Mouse (Mus musculus) left cerebral cortex, postnatal 4 days (tissue): ENCODE results near the gene Ror1. TPM values are rescaled to one million over a fixed set of nuclear protein-coding genes. Genes with fewer than 3 reads are reported as not detected.
A peak's percentile ranks its signal among the peaks of the same experiment; 100 is the strongest.

Source experiments
- DNase-seq: peaks from one replicate; pipeline ENCODE4 v3.0.0-alpha.2; 2022
- intact Hi-C: fragments of 180-260 bp; cut with DNase I; formaldehyde crosslinking; loops from one replicate; pipeline ENCODE4 v1.15.1; 2025
- total RNA-seq, 2 experiments: library from RNA; stranded (reverse); gene quantifications; 2 replicates each; pipeline ENCODE4 v1.2.3; 2021

Gene Ror1
- total RNA-seq, 2 experiments from 2014 or later, result 1.2 to 1.4 TPM

DNA sequence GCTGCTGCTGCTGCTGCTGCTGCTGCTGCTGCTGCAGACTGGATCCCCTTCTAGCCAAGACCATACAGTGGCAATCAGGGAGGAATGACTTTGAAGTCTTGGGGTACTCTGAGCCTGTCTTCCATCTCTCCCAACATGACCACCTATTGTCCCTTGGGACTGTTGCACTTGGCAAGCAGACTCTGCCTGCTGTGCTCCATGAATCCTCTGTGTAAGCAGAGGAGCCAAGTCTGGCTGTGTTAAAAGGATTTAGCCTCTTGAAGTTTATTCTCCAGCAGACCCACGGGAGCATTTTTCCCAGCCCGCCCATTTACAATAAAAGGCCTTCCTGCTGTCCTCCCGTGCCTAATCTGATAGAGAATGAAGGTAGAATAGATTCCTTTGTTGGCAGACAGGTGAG is 327.2 kb downstream of the Ror1 start:
- intact Hi-C loops, result no loop called here
- DNase-seq, result peak; percentile 25

GRCm38 (mm10) chr4:100426101-100426500 is 330.5 kb downstream of the Ror1 start:
- peak; percentile 45 for DNase-seq
- intact Hi-C loops, result no loop called here

GRCm38 (mm10) chr4:100429371-100429900 is 333.8 kb downstream of the Ror1 start:
- DNase-seq, result no peak
- intact Hi-C loops, result no loop called here

GRCm38 (mm10) chr4:100435281-100436168 is 339.9 kb downstream of the Ror1 start:
- intact Hi-C loops, result no loop called here
- no peak for DNase-seq

GRCm38 (mm10) chr4:100436169-100436547 is 340.6 kb downstream of the Ror1 start:
- intact Hi-C loops, result no loop called here
- DNase-seq, result no peak

- intact Hi-C loops, result no loop called here
- DNase-seq, result no peak
These were observed 351.3 kb downstream of the Ror1 start for GRCm38 (mm10) chr4:100446897-100447296.

GRCm38 (mm10) chr4:100462493-100463120 is 367.0 kb downstream of the Ror1 start:
- DNase-seq, result no peak

GRCm38 (mm10) chr4:100478592-100479321 is 383.2 kb downstream of the Ror1 start, which contains the start of gene Ube2u:
Gene Ube2u, plus strand, starts transcription at chr4:100478849.
- intact Hi-C loops, result no loop called here
- peak; percentile 59 for DNase-seq

More at GRCm38 (mm10) chr4:100462493-100463120, 367.0 kb downstream of the Ror1 start:
- intact Hi-C loops, result no loop called here

DNA sequence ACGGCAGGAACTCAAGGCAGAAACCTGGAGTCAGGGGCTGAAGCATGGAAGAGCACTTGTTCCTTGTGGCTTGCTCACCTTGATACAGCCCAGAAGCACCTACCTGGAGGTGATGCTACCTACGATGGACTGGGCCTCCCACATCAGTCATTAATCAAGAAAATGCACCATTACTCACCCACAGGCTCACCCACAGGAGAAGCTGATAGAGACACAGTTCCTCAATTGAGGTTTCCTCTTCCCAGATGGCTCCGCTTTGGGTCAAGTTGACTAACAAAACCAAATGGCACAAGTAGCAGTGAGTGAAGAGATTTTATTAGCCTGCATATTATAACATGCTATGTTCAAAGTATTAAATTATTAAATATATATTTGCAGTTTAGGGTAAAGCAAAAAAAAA is 392.9 kb downstream of the Ror1 start:
- intact Hi-C loops, result no loop called here
- no peak for DNase-seq

Other genes with a start within 250 kb of the Ror1 start
- gene Pgm1, start 166.4 kb upstream of the Ror1 start, total RNA-seq, result 10 to 100 TPM; 32.5 to 40.5 TPM
- gene Itgb3bp, start 166.0 kb upstream of the Ror1 start, total RNA-seq, result 1 to 10 TPM; 4.1 to 4.5 TPM